ENCODE assay signal across 8 mouse cellular contexts in the genomic region with DNA sequence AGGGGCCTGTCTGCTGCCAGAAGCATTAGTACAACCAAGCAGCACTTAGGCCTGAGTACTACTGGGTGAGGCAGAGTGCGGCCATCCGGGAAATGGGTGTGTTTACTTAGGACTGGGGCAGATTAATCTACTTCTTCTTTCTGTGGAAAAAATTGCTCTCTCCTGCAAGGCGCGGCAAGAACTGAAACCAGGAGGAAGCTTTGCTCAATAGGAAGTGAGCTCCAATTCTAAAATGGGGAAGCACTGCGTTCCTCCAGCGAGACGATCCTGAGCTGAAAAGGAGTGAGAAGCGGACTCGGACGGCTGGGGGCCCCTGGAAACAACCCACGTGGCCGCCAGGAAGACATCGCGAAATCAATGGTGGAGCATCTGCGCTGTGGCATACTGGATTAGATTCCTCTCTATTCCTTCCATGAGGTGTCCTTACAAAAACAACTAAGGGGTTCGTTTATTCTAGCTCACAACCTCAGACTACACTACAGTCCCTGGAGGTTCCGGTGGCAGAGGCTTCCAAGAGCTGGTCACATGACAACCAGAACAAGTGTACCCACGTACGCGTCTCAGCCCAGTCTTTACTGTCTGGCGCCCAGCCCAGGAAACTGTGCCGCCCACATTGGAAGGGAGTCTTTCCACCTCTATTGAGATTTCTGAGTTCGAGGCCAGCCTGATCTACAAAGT. TPM values are rescaled to one million over a fixed set of nuclear protein-coding genes. Genes with fewer than 3 reads are reported as not detected.
DNase-seq lines count a peak whose midpoint lies in the region; ATAC-seq and TF ChIP-seq lines count a peak whose summit lies in the region.

No protein-coding gene starts in this region.

- WGBS in thymus, adult 2 months = 10% methylated on average over 23 of the region's 23 CpGs

- peak overlapping the region; percentile 22; the same call in 1 of the 2 replicates for H3K27ac ChIP-seq in thymus, adult 2 months (ENCODE audit: control insufficient read depth, insufficient read depth, low read length)

- peaks cover 21% of the 10 kb centered on the region for H3K4me1 ChIP-seq in thymus, adult 2 months (replicated peaks; ENCODE audit: control insufficient read depth, insufficient read depth, low read length)

- 0 out of 2 replicates have a peak overlapping the region, but pooled peaks have one; percentile 1 for H3K4me3 ChIP-seq in thymus, adult 2 months (ENCODE audit: control insufficient read depth, insufficient read depth, low read length)

- TF ChIP-seq CTCF in thymus, adult 2 months (IDR thresholded peaks at IDR 0.05; ENCODE audit: borderline replicate concordance, control insufficient read depth, extremely low read depth, insufficient read depth, low read length, poor library complexity) = no peak

- peak; percentile 92 for ATAC-seq in inflammation-experienced regulatory T-cells, adult 6 months

- H3K36me3 ChIP-seq in thymus, adult 2 months (ENCODE audit: control insufficient read depth, insufficient read depth, low read length) = no peaks in the 10 kb centered on the region

- intact Hi-C loops in left cerebral cortex, postnatal 25 days (cut with DNase I) = loop anchor here (2.0 to 5.0 kb wide), 2 partner anchors 133 to 384 kb away; partner anchors contain the start of genes Fbxo45, Wdr53 and Zdhhc19

- peak; percentile 97 for DNase-seq in 416B (ENCODE audit: low read depth)
- peak; percentile 82 for DNase-seq in ES-CJ7 (ENCODE audit: low read depth, low spot score)
- DNase-seq in frontal cortex, postnatal 14 days (ENCODE audit: low spot score in 2 of 2) = peak; percentile 48 to 52
- DNase-seq in left cerebral cortex, postnatal 25 days (ENCODE audit: low spot score in 2 of 2) = peak; percentile 56 to 79
- DNase-seq in monocyte, adult 2 months (ENCODE audit: low read depth in 1 of 2, low spot score in 2 of 2) = peak; percentile 81 to 86
- peak; percentile 58 for DNase-seq in thymus, adult 2 months
- DNase-seq in neural tube, embryonic 10.5 days (ENCODE audit: extremely low spot score, low spot score) = no peak

- no peak for TF ChIP-seq POLR2A in thymus, adult 2 months (IDR thresholded peaks at IDR 0.05; ENCODE audit: control insufficient read depth, extremely low read depth, insufficient read depth, low read length, poor library complexity)

- no peaks in the 10 kb centered on the region for H3K27me3 ChIP-seq in thymus, adult 2 months (ENCODE audit: control insufficient read depth, insufficient read depth, low read length)

RNA-seq across cellular contexts. Expression of gene Cep19, which starts 14.1 kb away (rescaled TPM):
- polyA plus RNA-seq in inflammation-experienced regulatory T-cells, adult 6 months (2017; shearing (Covaris generic)) = 10 to 100 TPM; 32.4 to 45.8 (median 43.7) TPM
- total RNA-seq in left cerebral cortex, postnatal 25 days (2021) = 10 to 100 TPM; 74.3 to 74.5 TPM
- polyA plus RNA-seq in thymus, adult 2 months (2012; rRNA removed) = 21.4 and 21.7 TPM in 2 replicates

RNA-seq across cellular contexts. Expression of gene Pigx, which starts 14.1 kb away (rescaled TPM):
- 100 to 1,000 TPM; 117 to 133 (median 130) TPM for polyA plus RNA-seq in inflammation-experienced regulatory T-cells, adult 6 months (2017; shearing (Covaris generic))
- total RNA-seq in left cerebral cortex, postnatal 25 days (2021) = 10 to 100 TPM; 23.9 to 27.1 TPM
- polyA plus RNA-seq in thymus, adult 2 months (2012; rRNA removed) = 81.6 and 89.5 TPM in 2 replicates

RNA-seq across cellular contexts. Expression of gene Pak2, which starts 34.5 kb away (rescaled TPM):
- polyA plus RNA-seq in inflammation-experienced regulatory T-cells, adult 6 months (2017; shearing (Covaris generic)) = 10 to 100 TPM; 60.2 to 67.4 (median 63.4) TPM
- total RNA-seq in left cerebral cortex, postnatal 25 days (2021) = 10 to 100 TPM; 25.6 to 26.0 TPM
- polyA plus RNA-seq in thymus, adult 2 months (2012; rRNA removed) = 35.3 and 40.8 TPM in 2 replicates

RNA-seq across cellular contexts. Expression of gene Nrros, which starts 51.7 kb away (rescaled TPM):
- polyA plus RNA-seq in inflammation-experienced regulatory T-cells, adult 6 months (2017; shearing (Covaris generic)) = 10 to 100 TPM; 42.7 to 71.0 (median 53.2) TPM
- total RNA-seq in left cerebral cortex, postnatal 25 days (2021) = 1 to 10 TPM; 7.9 to 8.9 TPM
- 148 and 157 TPM in 2 replicates for polyA plus RNA-seq in thymus, adult 2 months (2012; rRNA removed)
